Mouse (Mus musculus) mammary gland, adult 2 months (tissue): ENCODE measurements around the gene 1700023F06Rik. TPM values are rescaled to one million over a fixed set of nuclear protein-coding genes. Genes with fewer than 3 reads are reported as not detected.

Experiments used
- polyA plus RNA-seq: library from polyadenylated mRNA; depleted of rRNA; stranded (reverse); fragments of >200 nt; gene quantifications from 2 replicates; pipeline ENCODE4 v1.2.3, GENCODE M21; 2012; ENCODE audit warnings: low replicate concordance; rRNA removed

1700023F06Rik gene
- 0.83 and 2.0 TPM in 2 replicates for polyA plus RNA-seq

DNA sequence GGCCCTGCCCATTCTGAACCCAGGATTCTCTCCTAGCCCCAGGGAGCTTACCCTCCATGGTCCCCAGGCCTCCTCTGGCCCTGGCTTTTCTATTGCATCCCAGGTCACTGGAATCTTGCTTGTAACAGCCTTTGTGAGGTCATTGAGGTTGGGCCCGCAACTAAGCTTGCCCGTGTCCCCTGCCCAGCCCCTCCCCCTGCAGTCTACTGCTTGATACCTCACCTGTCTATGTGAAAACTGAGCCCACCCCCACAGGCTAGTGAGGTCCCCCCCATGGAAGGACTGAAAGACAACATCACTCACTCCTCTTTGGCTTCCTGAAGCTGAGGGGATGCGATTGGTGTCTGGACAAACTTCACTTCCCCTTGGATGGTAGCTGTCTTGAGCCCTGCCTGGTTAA is at the start of gene 1700023F06Rik:
Gene 1700023F06Rik, minus strand, starts transcription at position 101 of the 400 bp plus-strand sequence.

DNA sequence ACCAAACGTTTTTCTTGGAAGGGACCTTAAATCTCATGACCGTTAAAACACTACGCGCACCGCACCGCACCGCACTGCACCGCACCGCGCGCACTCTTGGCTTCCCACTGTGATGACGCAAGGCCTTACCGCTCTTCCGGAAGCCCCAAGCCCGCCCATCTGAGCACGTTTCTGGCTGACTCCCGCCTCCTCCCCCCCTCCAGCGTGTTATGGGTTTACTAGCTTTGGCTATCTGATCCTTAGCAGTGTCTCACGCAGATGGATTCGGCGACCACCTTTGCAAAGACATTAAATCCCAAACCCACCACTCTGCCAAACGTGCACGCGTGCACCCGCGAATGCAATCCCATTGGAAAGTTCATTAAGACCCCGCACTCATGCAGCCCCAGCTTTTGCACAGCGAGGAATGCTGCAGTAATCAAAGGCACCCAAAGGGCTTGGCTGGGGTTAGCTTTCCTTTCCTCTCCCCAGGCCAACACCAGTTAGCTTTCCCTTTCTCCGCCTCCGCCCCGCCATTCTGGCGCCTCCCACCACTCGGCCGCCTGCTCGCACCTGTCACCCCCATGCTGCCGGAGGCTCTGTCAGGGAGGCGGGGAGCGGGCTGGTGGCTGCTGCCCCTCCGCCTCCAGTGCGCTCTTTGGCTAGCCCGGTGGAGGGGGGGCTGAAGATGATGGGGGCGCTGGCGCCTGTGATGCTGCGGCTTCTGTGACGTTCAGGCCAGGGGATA is 9.6 kb upstream of the 1700023F06Rik start, which contains the start of gene Spata32:
Gene Spata32, minus strand, starts transcription at position 643 of the 727 bp plus-strand sequence.

GRCm38 (mm10) chr11:103170494-103171285 is 37.7 kb downstream of the 1700023F06Rik start, which contains the start of gene Fmnl1:
Gene Fmnl1, plus strand, starts transcription at chr11:103171107.

Other genes starting within 250 kb of the 1700023F06Rik start
- gene Nmt1, start 180.4 kb downstream of the 1700023F06Rik start, polyA plus RNA-seq: 32.0 and 53.6 TPM in 2 replicates
- 76.9 and 78.1 TPM in 2 replicates for gene Dcakd, start 180.2 kb downstream of the 1700023F06Rik start, polyA plus RNA-seq
- 27.0 and 29.3 TPM in 2 replicates for gene Plcd3, start 106.9 kb downstream of the 1700023F06Rik start, polyA plus RNA-seq
- gene Acbd4, start 106.9 kb downstream of the 1700023F06Rik start, polyA plus RNA-seq: 85.8 and 135 TPM in 2 replicates
- 13.3 and 18.0 TPM in 2 replicates for gene Hexim1, start 92.3 kb downstream of the 1700023F06Rik start, polyA plus RNA-seq
- gene Hexim2, start 76.1 kb downstream of the 1700023F06Rik start, polyA plus RNA-seq: 5.1 and 6.1 TPM in 2 replicates
- gene Fmnl1, start 37.5 kb downstream of the 1700023F06Rik start, polyA plus RNA-seq: 48.8 and 86.1 TPM in 2 replicates
- not detected in 2 replicates for gene Spata32, start 9.9 kb upstream of the 1700023F06Rik start, polyA plus RNA-seq
- 18.7 and 28.6 TPM in 2 replicates for gene Map3k14, start 58.9 kb upstream of the 1700023F06Rik start, polyA plus RNA-seq
- 36.0 and 79.3 TPM in 2 replicates for gene Arhgap27, start 155.1 kb upstream of the 1700023F06Rik start, polyA plus RNA-seq
- gene Plekhm1, start 204.1 kb upstream of the 1700023F06Rik start, polyA plus RNA-seq: 34.5 TPM in 2 replicates